Mouse (Mus musculus): ENCODE results near the gene Gen1. TPM values are rescaled to one million over a fixed set of nuclear protein-coding genes. Genes with fewer than 3 reads are reported as not detected.
A peak's percentile ranks its signal among the peaks of the same experiment; 100 is the strongest.

Gene Gen1
- total RNA-seq, 2 experiments from 2014 or later: 24.2 to 25.6 TPM

- peak; percentile 39; the same call in 1 of the 2 replicates for ATAC-seq (ENCODE audit: poor library complexity, severe bottlenecking)
Observed at GRCm38 (mm10) chr12:11195031-11195430, 70.6 kb downstream of the Gen1 start.

Other genes starting within 250 kb of the Gen1 start
- not detected in 2 replicates for gene Kcns3, start 114.7 kb downstream of the Gen1 start, total RNA-seq (2015)
- not detected in 2 replicates for gene Kcns3, start 114.7 kb downstream of the Gen1 start, total RNA-seq (2017)
- gene Msgn1, start 56.8 kb downstream of the Gen1 start, total RNA-seq (2015): not detected in 2 replicates
- gene Msgn1, start 56.8 kb downstream of the Gen1 start, total RNA-seq (2017): 0.92 TPM in 1 of 2 replicates, not detected in the other
- gene Smc6, start 85 bp upstream of the Gen1 start, total RNA-seq (2015): 98.3 and 127 TPM in 2 replicates
- gene Smc6, start 85 bp upstream of the Gen1 start, total RNA-seq (2017): 129 and 153 TPM in 2 replicates
- gene Vsnl1, start 170.8 kb upstream of the Gen1 start, total RNA-seq (2015): not detected in 2 replicates
- not detected in 2 replicates for gene Vsnl1, start 170.8 kb upstream of the Gen1 start, total RNA-seq (2017)
- not detected in 2 replicates for gene Rad51ap2, start 190.3 kb upstream of the Gen1 start, total RNA-seq (2015)
- gene Rad51ap2, start 190.3 kb upstream of the Gen1 start, total RNA-seq (2017): not detected in 2 replicates

All from megakaryocyte, adult 5-6 weeks (primary cell).